Mouse (Mus musculus): ENCODE measurements around the gene Gpr132. TPM values are rescaled to one million over a fixed set of nuclear protein-coding genes. Genes with fewer than 3 reads are reported as not detected.

Gene Gpr132
- polyA plus RNA-seq, 1 experiment: 0.04 TPM

DNA sequence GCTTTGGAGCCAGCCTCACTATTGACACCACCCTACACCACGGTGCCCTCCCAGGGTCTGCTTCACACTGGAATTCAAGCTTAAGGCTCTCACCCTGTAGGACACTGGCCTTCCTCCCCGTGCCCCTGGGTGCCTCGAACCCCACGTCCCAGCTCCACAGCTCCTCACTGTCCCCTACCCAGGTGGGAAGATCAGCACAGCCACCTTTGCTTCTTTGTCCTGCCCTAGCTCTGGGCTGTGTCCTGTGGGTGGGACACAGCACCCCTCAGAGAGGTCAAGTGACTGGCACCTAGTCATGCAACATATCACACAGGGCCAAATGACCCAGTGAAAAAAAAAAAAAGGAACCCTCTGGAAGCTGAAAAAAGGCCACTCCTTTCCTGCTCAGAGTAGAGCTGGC is 12.6 kb upstream of the Gpr132 start:
- H3K4me1 ChIP-seq (ENCODE audit: control insufficient read depth, insufficient read depth, low read length): 0 out of 2 replicates have a peak, but pooled peaks cover 2% of the 10 kb centered on the region
- H3K27ac ChIP-seq (ENCODE audit: insufficient read depth, low read length): no peak overlapping the region
- no peak for TF ChIP-seq POLR2A (IDR thresholded peaks at IDR 0.05; ENCODE audit: extremely low read depth, insufficient read depth, low read length)
- no peak for TF ChIP-seq CTCF (IDR thresholded peaks at IDR 0.05; ENCODE audit: extremely low read depth, insufficient read depth, low read length)
- no peak overlapping the region for H3K4me3 ChIP-seq (ENCODE audit: insufficient read depth, low read length)

GRCm38 (mm10) chr12:112879731-112880130 is 11.7 kb upstream of the Gpr132 start:
- TF ChIP-seq POLR2A (IDR thresholded peaks at IDR 0.05; ENCODE audit: extremely low read depth, insufficient read depth, low read length): no peak
- no peak for TF ChIP-seq CTCF (IDR thresholded peaks at IDR 0.05; ENCODE audit: extremely low read depth, insufficient read depth, low read length)
- Histone ChIP-seq H3K4me1 (ENCODE audit: control insufficient read depth, insufficient read depth, low read length) (0 out of 2 replicates have a peak, but pooled peaks cover 2% of the 10 kb centered on the region), H3K4me3 (ENCODE audit: insufficient read depth, low read length) (no peak overlapping the region), H3K27ac (ENCODE audit: insufficient read depth, low read length) (no peak overlapping the region)

DNA sequence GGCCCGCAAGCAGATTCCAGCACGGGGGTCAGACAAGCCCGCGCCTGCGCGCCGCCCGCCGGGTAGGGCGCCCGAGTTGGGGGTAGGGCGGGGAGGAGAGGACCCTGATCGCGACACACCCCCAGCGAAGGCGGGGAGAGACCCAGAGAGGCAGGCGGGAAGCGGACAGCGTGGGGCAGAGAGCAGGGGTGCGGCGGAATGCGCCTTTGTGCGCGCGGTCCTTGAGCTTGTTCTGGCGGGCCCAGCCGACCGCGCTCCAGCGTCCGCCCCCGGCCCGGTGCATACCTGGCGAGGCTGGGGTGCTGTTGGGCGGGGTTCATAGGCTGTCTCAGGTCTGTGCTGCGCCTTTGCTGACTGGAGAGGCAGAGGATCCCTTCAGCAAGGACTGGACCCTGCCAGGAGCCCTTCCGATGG is 9.6 kb upstream of the Gpr132 start:
- TF ChIP-seq CTCF (IDR thresholded peaks at IDR 0.05; ENCODE audit: extremely low read depth, insufficient read depth, low read length): no peak
- TF ChIP-seq POLR2A (IDR thresholded peaks at IDR 0.05; ENCODE audit: extremely low read depth, insufficient read depth, low read length): no peak
- Histone ChIP-seq H3K4me3 (ENCODE audit: insufficient read depth, low read length) (no peak overlapping the region), H3K4me1 (ENCODE audit: control insufficient read depth, insufficient read depth, low read length) (0 out of 2 replicates have a peak, but pooled peaks cover 2% of the 10 kb centered on the region), H3K27ac (ENCODE audit: insufficient read depth, low read length) (no peak overlapping the region)

DNA sequence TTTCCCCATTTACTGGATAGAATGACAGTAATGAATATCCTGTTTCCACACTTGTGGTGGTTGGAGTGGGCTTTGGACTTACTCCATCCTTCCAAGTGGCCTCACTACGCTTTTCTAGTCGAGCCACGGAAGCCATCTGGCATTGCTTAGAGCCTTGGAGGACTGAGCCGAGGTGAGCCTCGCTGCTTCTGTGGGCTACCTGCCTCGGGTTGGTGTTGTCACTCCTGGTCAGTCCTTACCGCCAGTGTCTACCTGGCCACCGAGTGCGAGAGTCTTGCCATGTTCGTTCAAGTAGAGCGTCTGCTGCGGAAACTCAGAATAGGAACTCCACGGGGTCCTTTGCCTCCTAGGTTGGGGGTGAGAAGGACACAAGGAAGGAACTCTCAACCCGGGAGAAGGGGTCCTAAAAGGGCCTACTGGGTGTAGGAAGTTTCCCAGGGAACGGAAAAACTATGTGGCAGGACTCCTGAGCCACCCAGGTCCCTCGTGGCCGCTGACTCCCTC is 9.1 kb upstream of the Gpr132 start:
- H3K4me3 ChIP-seq (ENCODE audit: insufficient read depth, low read length): no peak overlapping the region
- TF ChIP-seq CTCF (IDR thresholded peaks at IDR 0.05; ENCODE audit: extremely low read depth, insufficient read depth, low read length) (no peak), POLR2A (IDR thresholded peaks at IDR 0.05; ENCODE audit: extremely low read depth, insufficient read depth, low read length) (no peak)
- H3K27ac ChIP-seq (ENCODE audit: insufficient read depth, low read length): no peak overlapping the region
- 0 out of 2 replicates have a peak, but pooled peaks cover 2% of the 10 kb centered on the region for H3K4me1 ChIP-seq (ENCODE audit: control insufficient read depth, insufficient read depth, low read length)

DNA sequence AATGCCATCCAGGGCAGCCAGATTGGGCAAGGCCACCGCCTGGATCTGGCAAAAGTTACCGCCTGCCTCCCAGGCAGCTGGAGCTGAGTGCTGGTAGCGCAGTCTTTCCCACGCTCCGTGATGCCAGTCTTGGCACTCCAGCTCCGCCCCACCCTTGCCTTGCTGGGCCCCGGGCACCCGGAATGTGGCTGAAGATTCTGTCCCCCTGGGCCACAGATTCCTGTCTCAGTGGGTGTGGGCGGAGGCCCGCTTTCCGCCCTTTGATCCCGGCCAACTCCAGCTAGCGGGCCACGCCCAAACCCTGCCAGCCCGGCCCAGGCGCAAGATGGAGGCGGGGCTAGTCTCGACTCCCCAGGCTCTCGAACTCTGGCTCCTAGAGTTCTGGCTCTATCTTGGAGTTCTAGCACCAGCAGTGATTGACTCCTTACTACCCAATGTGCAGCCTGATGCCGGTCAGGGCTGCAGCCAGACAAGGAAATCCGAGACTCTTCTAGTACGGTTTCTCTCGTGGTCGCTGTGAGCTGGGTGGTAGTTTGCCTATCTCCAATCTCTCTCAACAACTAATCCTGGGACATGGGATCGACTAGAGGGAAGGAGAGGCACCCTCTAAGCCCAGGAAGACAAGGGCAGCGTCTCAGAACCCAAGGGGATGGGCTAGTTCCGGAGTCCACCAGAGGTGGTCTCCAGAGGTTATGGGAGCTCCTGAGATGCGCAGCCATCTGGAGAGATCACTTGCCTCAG is 8.5 kb upstream of the Gpr132 start:
- TF ChIP-seq CTCF (IDR thresholded peaks at IDR 0.05; ENCODE audit: extremely low read depth, insufficient read depth, low read length): no peak
- TF ChIP-seq POLR2A (IDR thresholded peaks at IDR 0.05; ENCODE audit: extremely low read depth, insufficient read depth, low read length): no peak
- no peak overlapping the region for H3K27ac ChIP-seq (ENCODE audit: insufficient read depth, low read length)
- H3K4me3 ChIP-seq (ENCODE audit: insufficient read depth, low read length): no peak overlapping the region
- 0 out of 2 replicates have a peak, but pooled peaks cover 2% of the 10 kb centered on the region for H3K4me1 ChIP-seq (ENCODE audit: control insufficient read depth, insufficient read depth, low read length)

- H3K27ac ChIP-seq (ENCODE audit: insufficient read depth, low read length): no peak overlapping the region
- TF ChIP-seq CTCF (IDR thresholded peaks at IDR 0.05; ENCODE audit: extremely low read depth, insufficient read depth, low read length): peak; percentile 81
- TF ChIP-seq POLR2A (IDR thresholded peaks at IDR 0.05; ENCODE audit: extremely low read depth, insufficient read depth, low read length): no peak
- H3K4me1 ChIP-seq (ENCODE audit: control insufficient read depth, insufficient read depth, low read length): 0 out of 2 replicates have a peak, but pooled peaks cover 2% of the 10 kb centered on the region
- H3K4me3 ChIP-seq (ENCODE audit: insufficient read depth, low read length): no peak overlapping the region
Observed at GRCm38 (mm10) chr12:112875225-112876013, 7.4 kb upstream of the Gpr132 start.

GRCm38 (mm10) chr12:112874199-112874598 is 6.2 kb upstream of the Gpr132 start:
- Histone ChIP-seq H3K4me1 (ENCODE audit: control insufficient read depth, insufficient read depth, low read length) (0 out of 2 replicates have a peak, but pooled peaks cover 2% of the 10 kb centered on the region), H3K27ac (ENCODE audit: insufficient read depth, low read length) (no peak overlapping the region), H3K4me3 (ENCODE audit: insufficient read depth, low read length) (no peak overlapping the region)
- TF ChIP-seq POLR2A (IDR thresholded peaks at IDR 0.05; ENCODE audit: extremely low read depth, insufficient read depth, low read length) (no peak), CTCF (IDR thresholded peaks at IDR 0.05; ENCODE audit: extremely low read depth, insufficient read depth, low read length) (no peak)

- TF ChIP-seq CTCF (IDR thresholded peaks at IDR 0.05; ENCODE audit: extremely low read depth, insufficient read depth, low read length): peak; percentile 56; the same call in 1 of the 2 replicates
- TF ChIP-seq POLR2A (IDR thresholded peaks at IDR 0.05; ENCODE audit: extremely low read depth, insufficient read depth, low read length): no peak
- no peak overlapping the region for H3K4me3 ChIP-seq (ENCODE audit: insufficient read depth, low read length)
- H3K4me1 ChIP-seq (ENCODE audit: control insufficient read depth, insufficient read depth, low read length): 0 out of 2 replicates have a peak, but pooled peaks cover 2% of the 10 kb centered on the region
- no peak overlapping the region for H3K27ac ChIP-seq (ENCODE audit: insufficient read depth, low read length)
Observed at GRCm38 (mm10) chr12:112873452-112874190, 5.6 kb upstream of the Gpr132 start.

DNA sequence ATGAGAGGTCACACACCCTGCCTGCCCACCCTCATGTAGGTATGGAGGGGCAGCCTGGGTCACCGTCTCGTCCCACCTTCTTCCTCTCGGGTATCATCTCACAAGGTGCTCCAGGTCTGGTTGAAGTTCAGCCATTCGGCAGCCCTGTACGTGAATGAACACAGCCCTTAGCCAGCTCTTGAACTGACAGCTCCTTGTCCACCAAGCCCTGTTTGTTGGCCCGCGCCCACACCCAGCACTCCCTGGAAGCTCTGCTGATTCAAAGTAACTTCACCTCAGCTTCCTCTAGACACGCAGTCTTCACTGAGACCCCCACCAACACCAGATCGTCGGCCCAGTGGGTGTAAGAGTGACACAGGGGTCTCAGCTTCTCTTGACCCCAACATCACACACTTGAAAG is 5.0 kb upstream of the Gpr132 start:
- TF ChIP-seq CTCF (IDR thresholded peaks at IDR 0.05; ENCODE audit: extremely low read depth, insufficient read depth, low read length): no peak
- no peak for TF ChIP-seq POLR2A (IDR thresholded peaks at IDR 0.05; ENCODE audit: extremely low read depth, insufficient read depth, low read length)
- Histone ChIP-seq H3K27ac (ENCODE audit: insufficient read depth, low read length) (no peak overlapping the region), H3K4me1 (ENCODE audit: control insufficient read depth, insufficient read depth, low read length) (0 out of 2 replicates have a peak, but pooled peaks cover 2% of the 10 kb centered on the region), H3K4me3 (ENCODE audit: insufficient read depth, low read length) (no peak overlapping the region)

Data from cortical plate, adult 2 months (tissue).